ENCODE assay signal across 11 mouse cellular contexts in genomic region chr2:28836181-28836940, GRCm38 (mm10). TPM values are rescaled to one million over a fixed set of nuclear protein-coding genes. Genes with fewer than 3 reads are reported as not detected.
DNase-seq lines count a peak whose midpoint lies in the region; ATAC-seq and TF ChIP-seq lines count a peak whose summit lies in the region.
"Had no signal": no experiment of that assay in that cellular context is flagged by ENCODE, and none has a peak within 500 bp of the region (broad histone marks: within the 10 kb centered on the region; RNA-seq: fewer than 3 reads in every experiment).

No protein-coding gene starts in this region.

- no peaks in the 10 kb centered on the region for H3K9me3 ChIP-seq in heart, embryonic 12.5 days (replicated peaks)
- no peaks in the 10 kb centered on the region for H3K9me3 ChIP-seq in midbrain, postnatal 0 days (ENCODE audit: low read length)
- H3K9me3 ChIP-seq in midbrain, embryonic 14.5 days (ENCODE audit: control insufficient read depth, low read length) = no peaks in the 10 kb centered on the region

- no peaks in the 10 kb centered on the region for H3K27me3 ChIP-seq in heart, embryonic 12.5 days (replicated peaks)
- no peaks in the 10 kb centered on the region for H3K27me3 ChIP-seq in midbrain, postnatal 0 days (ENCODE audit: insufficient read depth, low read length)
- no peaks in the 10 kb centered on the region for H3K27me3 ChIP-seq in midbrain, embryonic 14.5 days (ENCODE audit: control insufficient read depth, insufficient read depth, low read length)

- H3K9ac ChIP-seq in heart, embryonic 12.5 days = no peak overlapping the region
- no peak overlapping the region for H3K9ac ChIP-seq in midbrain, postnatal 0 days (replicated peaks; ENCODE audit: low read length, poor library complexity, severe bottlenecking)
- H3K9ac ChIP-seq in midbrain, embryonic 14.5 days (replicated peaks; ENCODE audit: low read length) = no peak overlapping the region

- 39% methylated on average over 3 of the region's 3 CpGs for whole genome bisulfite sequencing in heart, embryonic 12.5 days
- 75% methylated on average over 3 of the region's 3 CpGs for WGBS in midbrain, postnatal 0 days
- WGBS in midbrain, embryonic 14.5 days = 88% methylated on average over 3 of the region's 3 CpGs
- WGBS in macrophage (ENCODE audit: missing documents) = 74% methylated on average over 3 of the region's 3 CpGs

- H3K79me2 ChIP-seq in macrophage (ENCODE audit: inconsistent target) = peaks cover 90% of the 10 kb centered on the region

- peaks cover 30% of the 10 kb centered on the region for H3K4me1 ChIP-seq in heart, embryonic 12.5 days (replicated peaks)
- H3K4me1 ChIP-seq in midbrain, postnatal 0 days (ENCODE audit: insufficient read depth, low read length) = peaks cover 15% of the 10 kb centered on the region
- peaks cover 25% of the 10 kb centered on the region for H3K4me1 ChIP-seq in midbrain, embryonic 14.5 days (ENCODE audit: control insufficient read depth, insufficient read depth, low read length)

- no peak for DNase-seq in heart, adult 18-20 months
- peak; percentile 67 to 76 for DNase-seq in kidney, postnatal 4 days
- DNase-seq in kidney, adult 8-10 months = no peak
- DNase-seq in midbrain, postnatal 0 days (ENCODE audit: low spot score) = peak; percentile 10
- no peak for DNase-seq in midbrain, embryonic 14.5 days
- no peak for DNase-seq in spleen, postnatal 36 days (ENCODE audit: low spot score in 2 of 2)
- DNase-seq: B cell, adult 2 months; thymus, postnatal 14 days had no signal

- peak overlapping the region; percentile 25 for H3K27ac ChIP-seq in heart, embryonic 12.5 days (ENCODE audit: poor library complexity, severe bottlenecking)
- H3K27ac ChIP-seq in midbrain, postnatal 0 days (ENCODE audit: low read depth, low read length) = no peak overlapping the region
- H3K27ac ChIP-seq in midbrain, embryonic 14.5 days (replicated peaks; ENCODE audit: low read depth, low read length) = no peak overlapping the region
- peak overlapping the region; percentile 31 for H3K27ac ChIP-seq in macrophage

- TF ChIP-seq CTCF in midbrain, postnatal 0 days (IDR thresholded peaks at IDR 0.05) = no peak

- peaks cover 34% of the 10 kb centered on the region for H3K36me3 ChIP-seq in heart, embryonic 12.5 days
- H3K36me3 ChIP-seq in midbrain, postnatal 0 days (ENCODE audit: insufficient read depth, low read length) = peaks cover 27% of the 10 kb centered on the region
- H3K36me3 ChIP-seq in midbrain, embryonic 14.5 days (ENCODE audit: control insufficient read depth, insufficient read depth, low read length) = peaks cover 40% of the 10 kb centered on the region
- peaks cover 23% of the 10 kb centered on the region for H3K36me3 ChIP-seq in macrophage (ENCODE audit: inconsistent target)

- no peak overlapping the region for H3K4me3 ChIP-seq in heart, embryonic 12.5 days
- H3K4me3 ChIP-seq in midbrain, postnatal 0 days (ENCODE audit: low read depth, low read length) = no peak overlapping the region
- H3K4me3 ChIP-seq in midbrain, embryonic 14.5 days (replicated peaks; ENCODE audit: low read depth, low read length) = no peak overlapping the region
- no peak overlapping the region for H3K4me3 ChIP-seq in macrophage (ENCODE audit: inconsistent target)

- no peak overlapping the region for H3K4me2 ChIP-seq in heart, embryonic 12.5 days
- no peak overlapping the region for H3K4me2 ChIP-seq in midbrain, postnatal 0 days (ENCODE audit: low read depth, low read length, poor library complexity, severe bottlenecking)
- no peak overlapping the region for H3K4me2 ChIP-seq in midbrain, embryonic 14.5 days (ENCODE audit: low read length)

- no peak for ATAC-seq in heart, embryonic 12.5 days (ENCODE audit: insufficient number of reproducible peaks, low FRiP score)
- no peak for ATAC-seq in midbrain, postnatal 0 days (ENCODE audit: low FRiP score)
- ATAC-seq in midbrain, embryonic 14.5 days (ENCODE audit: low FRiP score, low TSS enrichment) = no peak
- ATAC-seq: intestine, postnatal 0 days had no signal

RNA-seq across cellular contexts. Expression of gene Gtf3c4, which starts 3.8 kb away (rescaled TPM):
- polyA plus RNA-seq in heart, embryonic 12.5 days (2016; fragmentation: Nextera tagmentation; extraction: Ambion mirVana) = 14.7 and 15.0 TPM in 2 replicates
- 10 to 100 TPM; 17.0 to 22.1 TPM for total RNA-seq in heart, adult 18-20 months (2021)
- total RNA-seq in midbrain, postnatal 0 days (2014; rRNA removed) = 66.3 and 84.2 TPM in 2 replicates
- 13.7 and 15.0 TPM in 2 replicates for polyA plus RNA-seq in midbrain, postnatal 0 days (2015; fragmentation: Nextera tagmentation; extraction: Ambion mirVana)
- polyA plus RNA-seq in midbrain, embryonic 14.5 days (2014; fragmentation: Nextera tagmentation; extraction: Ambion mirVana) = 32.0 and 38.5 TPM in 2 replicates
- total RNA-seq in macrophage (2018; cell fraction: chromatin; rRNA removed) = 10 to 100 TPM in 15 of 26 experiments, 1 to 10 TPM in 11; 2.3 to 23.6 (median 11.1) TPM
- 10 to 100 TPM in 19 of 26 experiments, 1 to 10 TPM in 7; 7.0 to 23.8 (median 15.2) TPM for total RNA-seq in macrophage (2018; cell fraction: cytosol; rRNA removed)
- total RNA-seq in macrophage (2018; cell fraction: nucleus; rRNA removed) = 10 to 100 TPM in 18 of 26 experiments, 1 to 10 TPM in 8; 6.6 to 27.4 (median 13.0) TPM
- polyA plus RNA-seq in macrophage (2018) = 11.5 to 17.4 TPM (median 12.1 TPM) in 3 replicates

RNA-seq across cellular contexts. Expression of gene Ddx31, which starts 3.8 kb away (rescaled TPM):
- 10.2 TPM in 2 replicates for polyA plus RNA-seq in heart, embryonic 12.5 days (2016; fragmentation: Nextera tagmentation; extraction: Ambion mirVana)
- total RNA-seq in heart, adult 18-20 months (2021) = 1 to 10 TPM; 4.4 TPM
- total RNA-seq in midbrain, postnatal 0 days (2014; rRNA removed) = 18.2 and 18.5 TPM in 2 replicates
- 8.3 and 10.3 TPM in 2 replicates for polyA plus RNA-seq in midbrain, postnatal 0 days (2015; fragmentation: Nextera tagmentation; extraction: Ambion mirVana)
- polyA plus RNA-seq in midbrain, embryonic 14.5 days (2014; fragmentation: Nextera tagmentation; extraction: Ambion mirVana) = 11.8 and 14.4 TPM in 2 replicates
- 10 to 100 TPM; 10.6 to 80.8 (median 40.2) TPM for total RNA-seq in macrophage (2018; cell fraction: chromatin; rRNA removed)
- 10 to 100 TPM in 10 of 26 experiments, 1 to 10 TPM in 16; 4.2 to 12.5 (median 9.3) TPM for total RNA-seq in macrophage (2018; cell fraction: cytosol; rRNA removed)
- 10 to 100 TPM in 18 of 26 experiments, 1 to 10 TPM in 8; 6.7 to 64.0 (median 23.3) TPM for total RNA-seq in macrophage (2018; cell fraction: nucleus; rRNA removed)
- 9.6 to 15.8 TPM (median 9.6 TPM) in 3 replicates for polyA plus RNA-seq in macrophage (2018)

Comparison
In these comparisons a context has a peak if more than half of its experiments do, and no peak if none do; other contexts are left out.
1. DNase-seq: peak in kidney, postnatal 4 days (2 of 2) and midbrain, postnatal 0 days (single experiment); none in heart, adult 18-20 months (0 of 2), kidney, adult 8-10 months (0 of 2), midbrain, embryonic 14.5 days (single experiment) and spleen, postnatal 36 days (0 of 2).
2. H3K27ac ChIP-seq: peak in heart, embryonic 12.5 days (single experiment) and macrophage (single experiment); none in midbrain, postnatal 0 days (single experiment) and midbrain, embryonic 14.5 days (single experiment).